Comparison of ENCODE assay signal across 14 mouse cellular contexts in the genomic region with DNA sequence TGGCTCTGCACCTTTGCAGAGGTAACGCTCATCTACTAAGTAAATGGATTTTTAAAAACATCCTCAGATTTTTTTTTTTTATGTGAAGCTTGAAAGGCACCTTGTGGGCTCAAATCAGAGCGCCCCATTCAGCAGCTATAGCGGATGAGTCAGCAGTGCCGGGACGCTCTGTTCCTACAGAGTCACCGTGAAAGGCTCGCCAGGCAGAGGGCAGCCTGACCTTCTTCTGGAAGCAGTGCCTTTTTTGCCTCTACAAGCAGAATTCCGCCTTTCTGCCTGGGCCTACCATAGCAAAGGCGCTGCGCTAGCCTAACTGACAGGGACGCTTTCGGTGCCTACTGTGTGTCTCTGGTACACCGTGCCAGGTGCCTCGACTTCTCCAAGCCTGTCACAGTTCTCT. TPM values are rescaled to one million over a fixed set of nuclear protein-coding genes. Genes with fewer than 3 reads are reported as not detected.
DNase-seq lines count a peak whose midpoint lies in the region; ATAC-seq and TF ChIP-seq lines count a peak whose summit lies in the region.
"Had no signal": no experiment of that assay in that cellular context is flagged by ENCODE, and none has a peak within 500 bp of the region (broad histone marks: within the 10 kb centered on the region; RNA-seq: fewer than 3 reads in every experiment).

No protein-coding gene starts in this region.

- H3K27me3 ChIP-seq in cerebellum, adult 2 months (ENCODE audit: control insufficient read depth, insufficient read depth, low read length): no peaks in the 10 kb centered on the region
- H3K27me3 ChIP-seq in kidney, embryonic 14.5 days (ENCODE audit: control insufficient read depth, insufficient read depth, low read length): no peaks in the 10 kb centered on the region
- H3K27me3 ChIP-seq in testis, adult 2 months (ENCODE audit: control insufficient read depth, insufficient read depth, low read length): no peaks in the 10 kb centered on the region
- no peaks in the 10 kb centered on the region for H3K27me3 ChIP-seq in forebrain, embryonic 13.5 days
- H3K27me3 ChIP-seq: neural tube, embryonic 13.5 days had no signal

- no peak for TF ChIP-seq POLR2A in cerebellum, adult 2 months (IDR thresholded peaks at IDR 0.05; ENCODE audit: borderline replicate concordance, insufficient read depth, low read length)
- no peak for TF ChIP-seq POLR2A in testis, adult 2 months (IDR thresholded peaks at IDR 0.05; ENCODE audit: control insufficient read depth, low read depth, low read length)

- H3K36me3 ChIP-seq in kidney, embryonic 14.5 days (ENCODE audit: control insufficient read depth, insufficient read depth, low read length): no peaks in the 10 kb centered on the region
- H3K36me3 ChIP-seq in testis, adult 2 months (ENCODE audit: control insufficient read depth, insufficient read depth, low read length): no peaks in the 10 kb centered on the region
- H3K36me3 ChIP-seq in forebrain, embryonic 13.5 days (ENCODE audit: poor library complexity, severe bottlenecking): peaks cover 13% of the 10 kb centered on the region; the same call in 1 of the 2 replicates
- H3K36me3 ChIP-seq: neural tube, embryonic 13.5 days had no signal

- WGBS in cerebellum, adult 2 months: 40% methylated on average over 14 of the region's 14 CpGs
- WGBS in kidney, embryonic 14.5 days: 91% methylated on average over 14 of the region's 14 CpGs
- 89% methylated on average over 14 of the region's 14 CpGs for WGBS in forebrain, embryonic 13.5 days

- H3K9ac ChIP-seq in kidney, embryonic 14.5 days (ENCODE audit: low read depth, low read length): no peak overlapping the region
- no peak overlapping the region for H3K9ac ChIP-seq in forebrain, embryonic 13.5 days
- H3K9ac ChIP-seq: hindbrain, embryonic 14.5 days; neural tube, embryonic 13.5 days had no signal

- peaks cover 35% of the 10 kb centered on the region for H3K4me1 ChIP-seq in cerebellum, adult 2 months (ENCODE audit: control insufficient read depth, insufficient read depth, low read length)
- H3K4me1 ChIP-seq in kidney, embryonic 14.5 days (ENCODE audit: control insufficient read depth, insufficient read depth, low read length): peaks cover 5% of the 10 kb centered on the region; the same call in 1 of the 2 replicates
- no peaks in the 10 kb centered on the region; the same call in 1 of the 2 replicates for H3K4me1 ChIP-seq in testis, adult 2 months (ENCODE audit: control insufficient read depth, insufficient read depth, low read length)
- H3K4me1 ChIP-seq in forebrain, embryonic 13.5 days: peaks cover 17% of the 10 kb centered on the region; the same call in 1 of the 2 replicates

- no peak overlapping the region for H3K4me3 ChIP-seq in cerebellum, adult 2 months (replicated peaks; ENCODE audit: insufficient read depth, low read depth, low read length)
- H3K4me3 ChIP-seq in kidney, embryonic 14.5 days (ENCODE audit: low read length): no peak overlapping the region
- no peak overlapping the region for H3K4me3 ChIP-seq in testis, adult 2 months (ENCODE audit: control insufficient read depth, low read depth, low read length)
- no peak overlapping the region for H3K4me3 ChIP-seq in forebrain, embryonic 13.5 days
- H3K4me3 ChIP-seq: forebrain, embryonic 10.5 days; neural tube, embryonic 13.5 days had no signal

- no peak for ATAC-seq in kidney, embryonic 14.5 days (ENCODE audit: low FRiP score, low TSS enrichment)
- no peak for ATAC-seq in forebrain, embryonic 13.5 days
- ATAC-seq: intestine, postnatal 0 days had no signal

- peaks cover under 1% of the 10 kb centered on the region; the same call in 1 of the 2 replicates for H3K9me3 ChIP-seq in kidney, embryonic 14.5 days (ENCODE audit: control insufficient read depth, low read length)
- 0 out of 2 replicates have a peak, but pooled peaks cover 2% of the 10 kb centered on the region for H3K9me3 ChIP-seq in forebrain, embryonic 13.5 days (replicated peaks)
- H3K9me3 ChIP-seq: neural tube, embryonic 13.5 days had no signal

- peak overlapping the region; percentile 58; the same call in 1 of the 2 replicates for H3K27ac ChIP-seq in cerebellum, adult 2 months (ENCODE audit: insufficient read depth, low read length)
- no peak overlapping the region for H3K27ac ChIP-seq in kidney, embryonic 14.5 days (ENCODE audit: low read depth, low read length)
- H3K27ac ChIP-seq in testis, adult 2 months (ENCODE audit: control insufficient read depth, insufficient read depth, low read depth, low read length): peak overlapping the region; percentile 66
- no peak overlapping the region for H3K27ac ChIP-seq in forebrain, embryonic 13.5 days
- H3K27ac ChIP-seq: forebrain, embryonic 10.5 days; hindbrain, embryonic 14.5 days; neural tube, embryonic 13.5 days had no signal

- no peak overlapping the region for H3K4me2 ChIP-seq in kidney, embryonic 14.5 days (replicated peaks; ENCODE audit: low read depth, low read length)
- no peak overlapping the region for H3K4me2 ChIP-seq in forebrain, embryonic 13.5 days
- H3K4me2 ChIP-seq: hindbrain, embryonic 14.5 days; neural tube, embryonic 13.5 days had no signal

- DNase-seq in cerebellum, adult 2 months: peak; percentile 60 to 75
- no peak for DNase-seq in cerebellum, postnatal 4 days (ENCODE audit: low spot score in 2 of 2)
- peak; percentile 42 for DNase-seq in kidney, adult 18-20 months
- no peak for DNase-seq in testis, postnatal 10 days (ENCODE audit: low spot score)
- DNase-seq in spleen, postnatal 4 days (ENCODE audit: low spot score in 2 of 2): no peak
- DNase-seq: lung, postnatal 14 days; thymus, adult 2 months had no signal

- no peak for TF ChIP-seq CTCF in cerebellum, adult 2 months (IDR thresholded peaks at IDR 0.05; ENCODE audit: borderline replicate concordance, insufficient read depth, low read depth, low read length)
- no peak for TF ChIP-seq CTCF in testis, adult 2 months (IDR thresholded peaks at IDR 0.05; ENCODE audit: control insufficient read depth, insufficient read depth, insufficient replicate concordance, low read depth, low read length)

RNA-seq across cellular contexts. Expression of a gene that starts 41.8 kb away (rescaled TPM):
- polyA plus RNA-seq in cerebellum, adult 2 months (2012; rRNA removed): 28.5 and 31.9 TPM in 2 replicates
- polyA plus RNA-seq in kidney, embryonic 14.5 days (2014; fragmentation: Nextera tagmentation; extraction: Ambion mirVana): 6.1 and 10.8 TPM in 2 replicates
- 125 and 158 TPM in 2 replicates for polyA plus RNA-seq in testis, adult 2 months (2012; rRNA removed)
- polyA plus RNA-seq in forebrain, embryonic 13.5 days (2015; fragmentation: Nextera tagmentation; extraction: Ambion mirVana): 8.4 and 8.5 TPM in 2 replicates

Comparison
In these comparisons a context has a peak if more than half of its experiments do, and no peak if none do; other contexts are left out.
1. DNase-seq: peak in cerebellum, adult 2 months (2 of 2) and kidney, adult 18-20 months (single experiment); none in cerebellum, postnatal 4 days (0 of 2), testis, postnatal 10 days (single experiment) and spleen, postnatal 4 days (0 of 2).
2. H3K27ac ChIP-seq: peak in cerebellum, adult 2 months (single experiment) and testis, adult 2 months (single experiment); none in kidney, embryonic 14.5 days (single experiment) and forebrain, embryonic 13.5 days (single experiment).